Mouse (Mus musculus): ENCODE results near the gene Adamts7.

DNA sequence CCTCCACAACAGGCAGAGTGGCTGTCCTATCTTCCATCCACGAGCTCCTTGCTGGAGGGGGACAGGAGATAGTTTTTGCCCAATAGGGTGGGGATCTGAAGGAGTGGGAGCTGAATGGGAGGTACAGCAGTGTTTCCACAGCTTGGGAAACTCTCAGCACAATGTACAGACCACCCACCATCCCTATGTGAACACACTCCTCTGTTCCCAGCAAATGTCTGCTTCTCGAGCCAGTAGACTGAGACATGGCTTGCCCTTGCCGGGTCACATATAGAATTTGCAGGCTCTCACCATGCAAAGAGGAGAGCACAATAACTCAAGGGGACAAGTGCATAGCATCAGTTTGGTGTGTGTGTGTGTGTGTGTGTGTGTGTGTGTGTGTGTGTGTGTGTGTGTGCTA is 20.7 kb downstream of the Adamts7 start:
- TF ChIP-seq CTCF (IDR thresholded peaks at IDR 0.05; ENCODE audit: low read depth) = no peak
- no peak for TF ChIP-seq EP300 (optimal IDR thresholded peaks at IDR 0.05)
